Mouse (Mus musculus): Measurements from ENCODE around the gene Snapc4. TPM values are rescaled to one million over a fixed set of nuclear protein-coding genes. Genes with fewer than 3 reads are reported as not detected.

The Snapc4 gene
- total and polyA plus RNA-seq, 3 experiments, result 15.3 to 47.1 (median 42.7) TPM

- Histone ChIP-seq H3K9ac (ENCODE audit: insufficient read depth, low read depth) (peak within 1 kb of the TSS; percentile 60; the same call in 1 of the 2 replicates), H3K27ac (ENCODE audit: insufficient read depth, low read depth) (no peak within 1 kb of the TSS), H3K9me3 (replicated peaks; ENCODE audit: low read length) (no peaks in the 10 kb centered on the region), H3K4me2 (ENCODE audit: insufficient read depth, low read depth, poor library complexity, severe bottlenecking) (peak within 1 kb of the TSS; percentile 43), H3K4me3 (replicated peaks in 1 of 3; ENCODE audit: low read depth in 2 of 3, low read length in 2 of 3, poor library complexity in 1 of 3) (peak within 1 kb of the TSS; percentile 50 to 71 (median 55)), H3K36me3 (replicated peaks in 1 of 2; ENCODE audit: control insufficient read depth in 1 of 2, insufficient read depth in 1 of 2, low read length in 1 of 2) (no peaks in the 10 kb centered on the region), H3K27me3 (replicated peaks) (peaks cover 61% of the 10 kb centered on the region), H3K4me1 (ENCODE audit: control insufficient read depth in 1 of 2, insufficient read depth in 2 of 2) (peaks cover 14 to 30% of the 10 kb centered on the region in 2 experiments), H3K79me2 (replicated peaks; ENCODE audit: control insufficient read depth, extremely low read depth, insufficient read depth, poor library complexity, severe bottlenecking) (no peaks in the 10 kb centered on the region)
- dilution Hi-C loops (cut with MboI; ENCODE audit: extremely low pct_ligation_motif_present, extremely low pct_unique_long_range_greater_than_20kb, low sequenced_read_pairs), result no loop called here
- in situ Hi-C loops (cut with MboI; ENCODE audit: low pct_ligation_motif_present, low pct_unique_long_range_greater_than_20kb, low sequenced_read_pairs), result no loop called here
- DNase-seq (ENCODE audit: extremely low read depth), result no peak
- no peak for TF ChIP-seq SIN3A (IDR thresholded peaks at IDR 0.05; ENCODE audit: low read length)
- no peak for TF ChIP-seq CHD2 (IDR thresholded peaks at IDR 0.05; ENCODE audit: low read length)
- TF ChIP-seq EP300 (IDR thresholded peaks at IDR 0.05; ENCODE audit: low read length), result no peak
- TF ChIP-seq ZMIZ1 (IDR thresholded peaks at IDR 0.05; ENCODE audit: low read depth, low read length), result no peak
- no peak; the same call in 1 of the 2 replicates for TF ChIP-seq HCFC1 (IDR thresholded peaks at IDR 0.05; ENCODE audit: low read depth, low read length)
- TF ChIP-seq MXI1 (IDR thresholded peaks at IDR 0.05; ENCODE audit: low read depth, low read length), result no peak; the same call in 1 of the 2 replicates
- TF ChIP-seq NELFE (IDR thresholded peaks at IDR 0.05; ENCODE audit: low read depth, low read length), result peak; percentile 22; the same call in 1 of the 2 replicates
- TF ChIP-seq MEF2A (IDR thresholded peaks at IDR 0.05; ENCODE audit: borderline replicate concordance, low read depth, low read length), result no peak
- no peak for TF ChIP-seq MYC (IDR thresholded peaks at IDR 0.05; ENCODE audit: low read depth, low read length)
- no peak for TF ChIP-seq RAD21 (IDR thresholded peaks at IDR 0.05; ENCODE audit: low read depth, low read length)
- peak; percentile 39; the same call in 1 of the 2 replicates for TF ChIP-seq POLR2A (IDR thresholded peaks at IDR 0.05; ENCODE audit: low read depth, low read length)
- TF ChIP-seq TCF12 (IDR thresholded peaks at IDR 0.05; ENCODE audit: low read depth, low read length), result peak; percentile 48; the same call in 1 of the 2 replicates
- peak; percentile 85; the same call in 1 of the 2 replicates for TF ChIP-seq MAZ (IDR thresholded peaks at IDR 0.05; ENCODE audit: low read depth, low read length)
- TF ChIP-seq MAX (IDR thresholded peaks at IDR 0.05; ENCODE audit: low read length), result no peak
- TF ChIP-seq NRF1 (IDR thresholded peaks at IDR 0.05; ENCODE audit: low read depth, low read length), result peak; percentile 33; the same call in 1 of the 2 replicates
- no peak for TF ChIP-seq POLR2AphosphoS2 (IDR thresholded peaks at IDR 0.05; ENCODE audit: low read depth, low read length)
- TF ChIP-seq TBP (conservative IDR thresholded peaks at IDR 0.05; ENCODE audit: low read depth, low read length), result no peak
- no peak for TF ChIP-seq MAFK (IDR thresholded peaks at IDR 0.05; ENCODE audit: insufficient replicate concordance, low read length)
- TF ChIP-seq CTCF (conservative IDR thresholded peaks at IDR 0.05 in 1 of 2, IDR thresholded peaks at IDR 0.05 in 1 of 2; ENCODE audit: low read depth in 2 of 2, low read length in 2 of 2), result no peak
- TF ChIP-seq PAX5 (IDR thresholded peaks at IDR 0.05; ENCODE audit: low read length), result no peak
- no peak for TF ChIP-seq JUND (conservative IDR thresholded peaks at IDR 0.05; ENCODE audit: low read depth, low read length)
- no peak for TF ChIP-seq USF2 (conservative IDR thresholded peaks at IDR 0.05; ENCODE audit: low read depth, low read length)
- TF ChIP-seq ZNF384 (IDR thresholded peaks at IDR 0.05; ENCODE audit: low read depth, low read length), result no peak
- no peak for TF ChIP-seq KAT2A (IDR thresholded peaks at IDR 0.05; ENCODE audit: insufficient replicate concordance, low read length)
- no peak for TF ChIP-seq USF1 (IDR thresholded peaks at IDR 0.05; ENCODE audit: low read depth, low read length)
- TF ChIP-seq SMC3 (IDR thresholded peaks at IDR 0.05; ENCODE audit: low read depth, low read length), result no peak
- no peak for TF ChIP-seq UBTF (IDR thresholded peaks at IDR 0.05; ENCODE audit: low read depth, low read length)
- 0 out of 2 replicates have a peak, but pooled peaks have one; percentile 21 for TF ChIP-seq ELF1 (IDR thresholded peaks at IDR 0.05; ENCODE audit: low read depth, low read length)
- TF ChIP-seq E2F4 (IDR thresholded peaks at IDR 0.05; ENCODE audit: insufficient replicate concordance, low read depth, low read length), result no peak
- TF ChIP-seq RCOR1 (conservative IDR thresholded peaks at IDR 0.05; ENCODE audit: low read depth, low read length), result no peak
- no peak for TF ChIP-seq ETS1 (conservative IDR thresholded peaks at IDR 0.05; ENCODE audit: low read depth, low read length)
Observed at GRCm38 (mm10) chr2:26315072-26315924, 65.2 kb downstream of the Snapc4 start, which contains the start of gene Gpsm1. Gpsm1 (plus strand) TSS chr2:26315515.
